Mouse (Mus musculus) C2C12 (cell line): ENCODE data around the gene Gm37240.

ENCODE experiments used
- CEBPB ChIP-seq: IDR thresholded peaks from one replicate; pipeline ENCODE4 v1.6.1; 2011; ENCODE audit warnings: low read depth, mild to moderate bottlenecking, control low read depth, moderate library complexity
- CTCF ChIP-seq: IDR thresholded peaks from one replicate; pipeline ENCODE4 v1.5.1; 2011; ENCODE audit not compliant: control insufficient read depth, insufficient read depth, insufficient read length
- MYOD1 ChIP-seq: IDR thresholded peaks from one replicate; pipeline ENCODE4 v1.6.1; 2011; ENCODE audit warnings: low read depth; ENCODE audit not compliant: control insufficient read depth, insufficient read length
- MYOG ChIP-seq: IDR thresholded peaks from one replicate; pipeline ENCODE4 v1.6.1; 2011; ENCODE audit not compliant: control insufficient read depth, insufficient read length; ENCODE audit errors: extremely low read depth
- USF1 ChIP-seq: IDR thresholded peaks from one replicate; pipeline ENCODE4 v1.6.1; 2011; ENCODE audit warnings: low read depth, mild to moderate bottlenecking, control low read depth, moderate library complexity

GRCm38 (mm10) chr3:84906528-84906927, 980.8 kb downstream of the Gm37240 start:
- TF ChIP-seq CTCF: peak; percentile 1
- TF ChIP-seq USF1: no peak
- TF ChIP-seq MYOD1: no peak
- TF ChIP-seq CEBPB: no peak
- TF ChIP-seq MYOG: no peak
